Mouse (Mus musculus): ENCODE results near the gene Ces4a.
A peak's percentile ranks its signal among the peaks of the same experiment; 100 is the strongest.
"Not testable (repeated sequence)": the region's sequence is repeated elsewhere in the genome, so short reads cannot be mapped to it uniquely, and the experiment has no call there.

Ces4a gene

GRCm38 (mm10) chr8:105131509-105131908 lies at the start of gene Ces4a:
Ces4a (plus strand) TSS chr8:105131800.
- DNase-seq: no peak

GRCm38 (mm10) chr8:105083449-105084050 lies 48.0 kb upstream of the Ces4a start, which contains the start of gene Ces3b:
Ces3b (plus strand) TSS chr8:105083753.
- no peak for DNase-seq

GRCm38 (mm10) chr8:105088166-105088565 lies 43.4 kb upstream of the Ces4a start:
- DNase-seq: not testable (repeated sequence)

GRCm38 (mm10) chr8:105088581-105088980 lies 43.0 kb upstream of the Ces4a start:
- no peak for DNase-seq

GRCm38 (mm10) chr8:105093992-105094391 lies 37.6 kb upstream of the Ces4a start:
- no peak for DNase-seq

- not testable (repeated sequence) for DNase-seq
Measured at GRCm38 (mm10) chr8:105102101-105102785, 29.4 kb upstream of the Ces4a start.

GRCm38 (mm10) chr8:105103701-105104100 lies 27.9 kb upstream of the Ces4a start:
- not testable (repeated sequence) for DNase-seq

GRCm38 (mm10) chr8:105104220-105104619 lies 27.4 kb upstream of the Ces4a start:
- no peak for DNase-seq

- no peak for DNase-seq
Measured at GRCm38 (mm10) chr8:105129864-105130263, 1.7 kb upstream of the Ces4a start.

- peak; percentile 73 to 81 for DNase-seq
Measured at GRCm38 (mm10) chr8:105138423-105138822, 6.8 kb downstream of the Ces4a start.

GRCm38 (mm10) chr8:105142395-105142794 lies 10.8 kb downstream of the Ces4a start:
- no peak for DNase-seq

- no peak for DNase-seq
Measured at GRCm38 (mm10) chr8:105151654-105152053, 20.1 kb downstream of the Ces4a start.

GRCm38 (mm10) chr8:105152623-105153398 lies 21.2 kb downstream of the Ces4a start:
- DNase-seq: peak; percentile 88 to 94

GRCm38 (mm10) chr8:105154316-105154715 lies 22.7 kb downstream of the Ces4a start:
- DNase-seq: no peak

- no peak for DNase-seq
Measured at GRCm38 (mm10) chr8:105155091-105155745, 23.6 kb downstream of the Ces4a start.

GRCm38 (mm10) chr8:105157555-105157954 lies 26.0 kb downstream of the Ces4a start:
- DNase-seq: peak in 1 of 2 experiments; percentile 37

- no peak for DNase-seq
Measured at GRCm38 (mm10) chr8:105158084-105158483, 26.5 kb downstream of the Ces4a start.

GRCm38 (mm10) chr8:105161121-105161652 lies 29.6 kb downstream of the Ces4a start:
- DNase-seq: no peak

- DNase-seq: no peak
Measured at GRCm38 (mm10) chr8:105164272-105164902, 32.8 kb downstream of the Ces4a start.

GRCm38 (mm10) chr8:105165191-105165590 lies 33.6 kb downstream of the Ces4a start:
- no peak for DNase-seq

- DNase-seq: peak; percentile 44
Measured at GRCm38 (mm10) chr8:105167116-105167515, 35.5 kb downstream of the Ces4a start.

- no peak for DNase-seq
Measured at GRCm38 (mm10) chr8:105169582-105169981, 38.0 kb downstream of the Ces4a start.

All from cerebellum, postnatal 14 days (tissue).